Mouse (Mus musculus) thymus, adult 2 months (tissue): Measurements from ENCODE around the gene Rad51d.

Experiments used
- CTCF ChIP-seq: fragments of 200-500 bp; IDR thresholded peaks from 2 replicates; pipeline ENCODE4 v1.5.1; 2012; ENCODE audit warnings: mild to moderate bottlenecking, control low read depth, low read length, moderate library complexity, borderline replicate concordance; ENCODE audit not compliant: control insufficient read depth, poor library complexity, insufficient read depth; ENCODE audit errors: extremely low read depth
- POLR2A ChIP-seq: fragments of 200-500 bp; IDR thresholded peaks from 2 replicates; pipeline ENCODE4 v1.6.1; 2012; ENCODE audit warnings: mild to moderate bottlenecking, low read length, control low read depth, moderate library complexity; ENCODE audit not compliant: control insufficient read depth, poor library complexity, insufficient read depth; ENCODE audit errors: extremely low read depth

- TF ChIP-seq CTCF (no peak), POLR2A (no peak)
These were observed 26.9 kb downstream of the Rad51d start for GRCm38 (mm10) chr11:82863488-82863931.
